Mouse (Mus musculus): Measurements from ENCODE around the gene Cpeb2. TPM values are rescaled to one million over a fixed set of nuclear protein-coding genes. Genes with fewer than 3 reads are reported as not detected.

Cpeb2 gene
- total RNA-seq, 2 experiments from 2014 or later = 1.8 to 12.1 TPM

DNA sequence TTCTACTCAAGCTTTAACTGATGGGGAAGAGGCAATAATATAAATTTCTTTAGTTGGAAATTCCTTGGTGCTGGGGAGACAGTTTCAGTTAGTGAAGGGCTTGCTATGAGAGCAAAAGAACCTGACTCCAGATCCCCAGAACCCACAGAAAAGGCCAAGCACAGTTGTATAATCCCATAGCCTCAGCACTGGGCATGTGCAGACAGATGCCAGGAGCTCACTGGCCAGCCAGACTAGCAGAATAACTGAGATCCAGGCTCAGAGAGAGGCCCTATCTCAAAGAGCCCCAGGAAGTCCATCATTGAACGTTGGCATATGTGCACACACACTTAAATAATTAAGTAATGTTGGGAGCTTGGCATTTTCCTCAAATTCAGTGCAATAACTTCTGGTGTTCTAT lies 70.5 kb downstream of the Cpeb2 start:
- no peak for ATAC-seq (replicated peaks; ENCODE audit: low FRiP score, poor library complexity, severe bottlenecking)

- ATAC-seq (replicated peaks; ENCODE audit: low FRiP score, poor library complexity, severe bottlenecking) = no peak
Measured at GRCm38 (mm10) chr5:43305449-43305848, 72.5 kb downstream of the Cpeb2 start.

GRCm38 (mm10) chr5:43309961-43310360 lies 77.0 kb downstream of the Cpeb2 start:
- no peak for ATAC-seq (replicated peaks; ENCODE audit: low FRiP score, poor library complexity, severe bottlenecking)

DNA sequence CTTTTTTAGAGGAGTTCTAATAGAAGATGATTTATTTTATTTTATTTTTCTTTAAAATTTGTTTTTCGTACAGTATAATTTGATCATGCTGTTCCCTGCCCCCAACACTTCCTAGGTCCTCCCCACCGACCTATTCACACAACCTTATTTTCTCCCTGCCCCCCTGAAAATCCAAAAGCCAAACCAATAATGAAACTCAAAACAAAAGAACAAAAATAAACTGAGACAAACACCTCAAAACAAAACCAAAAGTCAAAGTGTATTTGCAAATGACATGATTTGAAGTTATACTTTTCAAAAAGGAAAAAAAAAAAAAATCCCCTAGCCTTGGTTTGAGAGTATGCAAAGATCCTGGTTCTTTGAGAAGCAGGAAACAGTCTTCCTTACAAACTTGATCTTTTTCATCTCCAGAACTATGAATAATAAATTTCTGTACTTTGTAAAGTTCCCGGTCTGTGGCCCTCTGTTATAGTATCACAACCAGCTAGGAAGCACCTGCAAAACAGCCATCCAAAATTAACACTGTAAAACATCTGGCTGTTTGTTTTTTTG lies 91.4 kb downstream of the Cpeb2 start:
- ATAC-seq (replicated peaks; ENCODE audit: low FRiP score, poor library complexity, severe bottlenecking) = no peak

DNA sequence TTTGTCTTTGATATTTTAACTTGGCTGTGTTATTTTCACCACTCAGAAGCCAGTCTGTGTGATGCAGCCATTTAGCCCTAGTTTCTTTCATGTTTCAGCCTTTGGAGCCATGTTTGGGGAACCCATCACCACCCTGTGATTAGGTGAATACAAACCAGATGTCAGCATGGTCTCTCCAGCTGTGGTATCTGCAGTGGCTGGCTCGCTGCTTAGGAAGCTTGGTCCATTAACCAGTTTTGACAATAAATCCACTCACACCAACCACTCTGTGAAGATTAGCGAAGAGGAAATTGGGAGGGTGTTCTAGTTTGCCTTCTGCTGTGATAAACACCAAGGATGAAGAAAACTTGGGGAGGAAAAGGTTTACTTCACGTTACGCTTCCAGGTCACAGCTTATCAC lies 92.6 kb downstream of the Cpeb2 start:
- ATAC-seq (replicated peaks; ENCODE audit: low FRiP score, poor library complexity, severe bottlenecking) = no peak

DNA sequence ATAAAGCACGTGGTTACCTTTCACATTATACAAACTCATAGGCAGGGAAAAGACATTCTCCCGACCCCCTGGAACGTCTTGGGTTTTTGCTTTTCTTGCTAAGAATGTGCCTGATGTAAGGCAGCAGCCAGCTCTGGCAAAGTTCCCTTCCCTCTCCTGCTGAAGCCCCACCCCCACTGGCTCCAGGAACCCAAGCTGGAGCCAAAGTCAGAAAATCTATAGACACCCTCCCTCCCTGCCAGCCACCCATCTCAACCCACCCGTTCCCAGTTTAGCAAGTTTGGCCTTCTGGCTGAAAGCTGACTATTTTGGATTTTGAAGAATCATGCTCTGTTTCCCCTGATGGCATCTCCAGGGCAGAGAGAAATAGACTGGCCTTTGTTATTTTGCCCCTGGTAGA lies 95.6 kb downstream of the Cpeb2 start:
- ATAC-seq (replicated peaks; ENCODE audit: low FRiP score, poor library complexity, severe bottlenecking) = no peak

DNA sequence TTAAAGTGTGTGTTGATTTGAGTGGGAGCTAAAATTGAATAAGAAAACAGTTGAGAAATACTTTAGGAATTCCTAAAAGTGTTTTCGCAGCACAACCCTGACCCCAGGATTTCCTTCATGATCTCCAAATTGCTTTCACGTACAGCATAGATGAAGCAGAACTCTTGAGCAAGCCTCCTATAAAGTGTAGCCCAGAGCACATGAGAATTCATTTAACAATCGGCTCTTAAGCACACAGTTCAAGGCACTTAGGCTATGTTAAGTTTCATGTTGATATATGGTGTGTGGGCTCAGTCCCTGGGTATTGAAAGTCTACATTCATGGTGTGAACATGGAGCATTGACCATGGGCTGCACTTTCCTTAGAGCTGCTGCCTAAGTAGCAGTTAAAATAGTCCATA lies 97.3 kb downstream of the Cpeb2 start:
- no peak for ATAC-seq (replicated peaks; ENCODE audit: low FRiP score, poor library complexity, severe bottlenecking)

DNA sequence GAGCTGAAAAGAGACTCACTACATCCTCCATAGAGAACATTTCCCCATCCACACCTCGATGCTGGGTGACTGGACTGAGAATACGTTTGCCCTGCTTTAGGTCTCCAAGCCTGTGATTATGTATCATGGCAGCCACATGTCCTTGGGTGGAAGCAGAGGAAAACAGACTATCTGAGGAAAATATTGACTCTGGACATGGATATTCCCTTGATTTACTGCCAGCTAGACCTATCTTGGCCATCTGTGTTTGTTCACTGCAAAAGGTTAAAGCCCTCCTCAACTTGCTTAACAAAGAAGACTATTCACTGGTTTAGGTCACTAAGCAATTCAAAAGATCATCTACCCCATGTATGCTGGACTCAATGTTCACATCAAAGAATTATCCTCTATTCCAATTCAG lies 101.5 kb downstream of the Cpeb2 start:
- ATAC-seq (replicated peaks; ENCODE audit: low FRiP score, poor library complexity, severe bottlenecking) = no peak

GRCm38 (mm10) chr5:43337212-43337611 lies 104.2 kb downstream of the Cpeb2 start:
- ATAC-seq (replicated peaks; ENCODE audit: low FRiP score, poor library complexity, severe bottlenecking) = no peak

DNA sequence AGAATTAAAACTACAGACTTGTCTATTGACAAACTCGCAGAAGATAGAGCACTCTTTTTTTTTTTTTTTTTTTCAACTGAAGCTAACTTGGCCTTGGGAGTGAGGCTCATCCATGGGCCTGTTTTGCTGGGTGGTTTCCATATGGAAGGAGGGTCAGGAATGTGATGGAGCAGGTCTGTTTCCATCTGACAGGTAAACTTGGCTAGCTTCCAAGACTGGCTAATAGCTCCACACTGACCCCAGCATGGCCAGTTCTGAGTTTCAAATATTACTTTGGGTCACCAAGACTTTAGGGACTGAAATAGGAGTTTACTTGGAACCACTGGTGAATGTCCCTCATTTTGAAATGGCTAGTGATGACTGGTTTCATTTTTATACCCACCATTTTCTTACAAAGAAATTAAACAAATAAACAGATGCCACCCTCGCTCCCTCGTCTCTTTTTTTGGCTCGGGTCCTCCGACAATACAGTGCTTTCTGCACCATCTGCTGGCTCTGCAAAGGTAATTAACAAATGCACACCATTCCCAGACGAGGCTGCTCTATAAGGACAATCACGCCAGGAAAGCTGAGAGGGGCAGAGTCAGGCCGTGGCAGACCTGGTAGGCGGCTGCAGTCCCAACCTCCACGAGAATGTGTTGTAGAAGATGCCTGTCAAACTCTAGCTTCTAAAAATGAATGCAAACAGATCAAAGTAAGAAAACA lies 106.0 kb downstream of the Cpeb2 start:
- ATAC-seq (replicated peaks; ENCODE audit: low FRiP score, poor library complexity, severe bottlenecking) = no peak

Measured in erythroblast, adult 5-6 weeks (primary cell).